Mouse (Mus musculus) G1E (cell line): ENCODE measurements around the gene Plcg1. TPM values are rescaled to one million over a fixed set of nuclear protein-coding genes. Genes with fewer than 3 reads are reported as not detected.

Source experiments
- ATAC-seq: 2 replicates; pipeline ENCODE4 v1.8.0; 2016; ENCODE audit warnings: mild to moderate bottlenecking; ENCODE audit not compliant: insufficient number of reproducible peaks, poor library complexity, low FRiP score, severe bottlenecking; ENCODE audit errors: extremely low read depth
- DNase-seq: peaks from one replicate; pipeline ENCODE4 v3.0.0; 2012; ENCODE audit warnings: low spot score
- H3K27me3 ChIP-seq: 2 replicates; pipeline ENCODE4 v1.6.1; 2012; ENCODE audit warnings: mild to moderate bottlenecking, low read length, inconsistent platforms; ENCODE audit not compliant: insufficient read depth
- H3K36me3 ChIP-seq: replicated peaks from 2 replicates; pipeline ENCODE3; 2012; ENCODE audit warnings: mild to moderate bottlenecking, inconsistent platforms
- H3K4me1 ChIP-seq: 2 replicates; pipeline ENCODE4 v1.6.1; 2012; ENCODE audit warnings: low read depth, low read length, inconsistent platforms, mixed read lengths; ENCODE audit not compliant: insufficient read depth
- H3K4me3 ChIP-seq: 2 replicates; pipeline ENCODE4 v1.5.1; 2012; ENCODE audit warnings: low read depth, mild to moderate bottlenecking, inconsistent platforms, low read length, moderate library complexity, mixed read lengths
- H3K9me3 ChIP-seq: replicated peaks from 2 replicates; pipeline ENCODE4 v1.6.1; 2012; ENCODE audit warnings: inconsistent platforms
- CTCF ChIP-seq: IDR thresholded peaks from 2 replicates; pipeline ENCODE4 v1.5.1; 2012; ENCODE audit warnings: low read depth, low read length, inconsistent platforms, mixed read lengths
- GATA1 ChIP-seq: IDR thresholded peaks from 2 replicates; pipeline ENCODE4 v1.6.1; 2012; ENCODE audit warnings: borderline replicate concordance, low read length, inconsistent platforms, mixed read lengths
- GATA2 ChIP-seq: IDR thresholded peaks from 2 replicates; pipeline ENCODE4 v1.6.1; 2012; ENCODE audit warnings: low read depth, low read length, inconsistent platforms, borderline replicate concordance
- POLR2AphosphoS5 ChIP-seq: IDR thresholded peaks from 2 replicates; pipeline ENCODE4 v1.6.1; 2012; ENCODE audit warnings: low read depth, low read length, inconsistent platforms; ENCODE audit not compliant: insufficient replicate concordance
- TAL1 ChIP-seq: conservative IDR thresholded peaks from 2 replicates; pipeline ENCODE4 v1.6.1; 2012; ENCODE audit warnings: low read depth, low read length, inconsistent platforms, mixed read lengths
- polyA plus RNA-seq: library from polyadenylated mRNA; stranded (reverse); fragments of >175 nt; gene quantifications from 2 replicates; pipeline ENCODE4 v1.2.3, GENCODE M21; 2012
- total RNA-seq, 2 experiments: library from RNA; stranded (forward) in 1 of 2; stranded (reverse) in 1 of 2; fragments of 200-1000 nt in 1 of 2; fragments of >200 nt in 1 of 2; fragmentation: Nextera tagmentation in 1 of 2; gene quantifications; 2 replicates each; pipeline ENCODE4 v1.2.3; 2014 to 2017

The Plcg1 gene
- total and polyA plus RNA-seq, 3 experiments = 4.1 to 31.5 (median 11.1) TPM

DNA sequence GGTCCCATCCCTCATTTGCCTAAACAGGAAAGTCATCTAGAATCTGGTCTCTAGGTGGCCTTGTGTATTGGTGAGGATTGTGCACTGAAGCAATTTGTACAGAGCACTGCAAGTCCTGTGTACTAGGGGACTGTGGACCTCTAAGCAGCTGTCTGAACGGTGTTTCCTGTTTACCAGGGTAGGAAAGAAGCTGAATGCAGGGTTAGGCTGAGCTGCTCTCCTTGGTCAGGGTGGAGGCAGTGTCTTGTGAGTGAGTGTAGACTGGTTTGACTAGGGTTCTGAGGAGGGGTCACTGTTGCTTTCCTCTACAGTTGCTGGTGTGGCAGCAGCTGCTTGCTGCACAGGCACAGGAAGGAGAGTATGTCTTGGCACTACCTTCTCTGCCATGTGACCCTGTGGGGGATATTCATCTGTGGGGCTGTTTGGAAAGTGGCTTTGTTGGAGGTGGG, 11.1 kb downstream of the Plcg1 start:
- peaks cover 6% of the 10 kb centered on the region for H3K4me1 ChIP-seq
- no peak for ATAC-seq

DNA sequence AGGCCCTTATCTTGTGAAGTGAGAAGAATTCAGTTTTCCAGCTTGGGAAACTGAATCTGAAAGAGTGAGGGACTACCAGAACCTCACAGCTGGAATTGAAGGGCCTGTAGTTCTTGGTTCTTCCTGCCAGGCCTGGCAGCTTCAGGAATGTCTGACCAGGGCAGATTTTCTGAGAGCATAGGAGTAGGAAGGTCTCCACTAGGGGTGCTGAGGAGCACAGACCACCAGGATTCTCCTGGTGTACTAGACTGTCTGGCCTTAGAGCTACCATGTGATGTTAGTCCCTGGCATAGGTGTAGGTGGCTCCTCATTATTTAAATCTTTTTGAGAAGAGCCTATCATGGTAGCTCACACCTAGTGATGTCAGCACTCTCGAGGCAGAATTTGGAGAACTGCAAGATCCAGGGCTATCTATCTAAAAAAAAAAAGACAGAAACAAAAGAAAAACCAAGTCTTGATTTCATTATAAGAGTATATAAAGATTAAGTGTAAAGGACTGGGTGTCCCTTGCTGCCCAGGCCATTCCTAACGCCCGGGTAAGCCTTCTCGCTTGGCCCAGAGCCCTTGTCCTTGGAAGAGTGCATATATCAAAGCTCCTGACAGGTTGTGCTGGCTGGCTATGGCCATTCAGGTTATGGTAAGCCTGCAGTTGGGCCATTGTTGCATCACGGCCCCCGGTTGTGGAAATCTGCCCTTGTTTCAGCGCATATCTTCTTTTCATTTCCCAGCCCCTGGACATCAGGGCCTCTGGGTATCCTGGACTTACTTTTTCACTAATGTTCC, 13.1 kb downstream of the Plcg1 start:
- DNase-seq (peak; percentile 55), ATAC-seq (peak; percentile 58)
- no peak for TF ChIP-seq TAL1
- TF ChIP-seq CTCF = peak; percentile 72
- TF ChIP-seq GATA1 = no peak
- no peak for TF ChIP-seq GATA2
- no peak for TF ChIP-seq POLR2AphosphoS5
- peaks cover 8% of the 10 kb centered on the region for H3K4me1 ChIP-seq
- peaks cover 27% of the 10 kb centered on the region for H3K36me3 ChIP-seq
- no peak overlapping the region for H3K4me3 ChIP-seq
- no peaks in the 10 kb centered on the region for H3K27me3 ChIP-seq
- H3K9me3 ChIP-seq = no peaks in the 10 kb centered on the region

More for the DNA sequence above, 11.1 kb downstream of the Plcg1 start:
- H3K27me3 ChIP-seq = no peaks in the 10 kb centered on the region
- peaks cover 11% of the 10 kb centered on the region for H3K36me3 ChIP-seq
- no peak for DNase-seq
- H3K9me3 ChIP-seq = no peaks in the 10 kb centered on the region
- no peak for TF ChIP-seq POLR2AphosphoS5
- no peak for TF ChIP-seq GATA2
- TF ChIP-seq GATA1 = no peak
- H3K4me3 ChIP-seq = no peak overlapping the region

DNA sequence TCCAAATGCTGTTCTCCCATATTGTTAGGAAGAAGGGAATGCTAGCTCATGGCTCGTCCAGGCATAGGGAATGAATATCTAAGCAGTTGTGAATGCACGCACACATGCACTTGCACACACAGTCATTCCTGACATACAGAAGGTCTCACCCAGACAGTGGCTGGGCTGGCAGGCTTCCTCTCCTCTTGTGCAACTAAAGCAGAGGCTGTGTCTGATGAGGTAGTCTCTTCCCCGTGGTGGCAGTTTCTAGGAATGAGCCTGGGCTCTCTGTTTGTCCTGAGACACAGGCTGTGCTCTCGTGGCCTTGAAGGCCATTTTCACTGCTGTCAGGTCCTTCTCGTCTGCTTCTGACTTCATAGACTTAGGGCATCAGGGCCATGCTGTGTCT, 13.7 kb downstream of the Plcg1 start:
- Histone ChIP-seq H3K27me3 (no peaks in the 10 kb centered on the region), H3K4me1 (peaks cover 8% of the 10 kb centered on the region), H3K4me3 (no peak overlapping the region), H3K36me3 (peaks cover 27% of the 10 kb centered on the region), H3K9me3 (no peaks in the 10 kb centered on the region)
- TF ChIP-seq GATA1 = no peak
- TF ChIP-seq TAL1 = no peak
- no peak for TF ChIP-seq GATA2
- TF ChIP-seq POLR2AphosphoS5 = no peak
- no peak for TF ChIP-seq CTCF
- DNase-seq = no peak
- no peak for ATAC-seq

GRCm38 (mm10) chr2:160745497-160745896, 14.4 kb downstream of the Plcg1 start:
- Histone ChIP-seq H3K27me3 (no peaks in the 10 kb centered on the region), H3K4me1 (peaks cover 8% of the 10 kb centered on the region), H3K4me3 (no peak overlapping the region), H3K9me3 (no peaks in the 10 kb centered on the region), H3K36me3 (peaks cover 30% of the 10 kb centered on the region)
- no peak for ATAC-seq
- DNase-seq = no peak
- TF ChIP-seq POLR2AphosphoS5 = no peak
- TF ChIP-seq GATA1 = no peak
- no peak for TF ChIP-seq TAL1
- TF ChIP-seq GATA2 = no peak
- no peak for TF ChIP-seq CTCF

GRCm38 (mm10) chr2:160746637-160747036, 15.5 kb downstream of the Plcg1 start:
- Histone ChIP-seq H3K9me3 (no peaks in the 10 kb centered on the region), H3K27me3 (no peaks in the 10 kb centered on the region), H3K4me1 (peaks cover 8% of the 10 kb centered on the region), H3K36me3 (peaks cover 42% of the 10 kb centered on the region), H3K4me3 (no peak overlapping the region)
- DNase-seq (no peak), ATAC-seq (no peak)
- no peak for TF ChIP-seq GATA1
- no peak for TF ChIP-seq TAL1
- no peak for TF ChIP-seq GATA2
- no peak for TF ChIP-seq CTCF
- TF ChIP-seq POLR2AphosphoS5 = no peak

DNA sequence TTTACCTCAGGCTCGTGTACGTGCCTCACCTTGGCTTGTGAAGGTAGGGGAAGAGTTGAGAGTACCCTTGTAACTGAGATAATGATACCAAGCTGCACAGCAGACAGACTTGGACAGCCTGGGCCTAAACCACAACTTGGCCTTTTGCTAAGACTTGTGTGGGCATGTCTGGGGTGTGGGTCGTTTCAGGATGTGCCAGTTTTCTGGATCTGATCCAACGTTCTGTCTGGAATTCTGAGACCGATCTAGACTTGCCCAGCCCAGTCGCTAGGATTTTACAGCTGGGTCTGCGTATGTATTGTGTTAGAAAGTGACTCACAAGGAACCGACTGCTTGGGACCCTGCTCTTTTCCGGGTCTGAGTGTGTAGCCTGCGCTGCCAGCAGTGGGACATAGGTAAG, 16.0 kb downstream of the Plcg1 start:
- TF ChIP-seq TAL1 (no peak), POLR2AphosphoS5 (no peak), GATA1 (no peak)
- H3K36me3 ChIP-seq = peaks cover 46% of the 10 kb centered on the region
- H3K4me3 ChIP-seq = no peak overlapping the region
- H3K4me1 ChIP-seq = peaks cover 8% of the 10 kb centered on the region
- ATAC-seq = no peak
- no peaks in the 10 kb centered on the region for H3K9me3 ChIP-seq
- H3K27me3 ChIP-seq = no peaks in the 10 kb centered on the region
- no peak for DNase-seq
